ENCODE assay signal across 8 mouse cellular contexts in the genomic region with DNA sequence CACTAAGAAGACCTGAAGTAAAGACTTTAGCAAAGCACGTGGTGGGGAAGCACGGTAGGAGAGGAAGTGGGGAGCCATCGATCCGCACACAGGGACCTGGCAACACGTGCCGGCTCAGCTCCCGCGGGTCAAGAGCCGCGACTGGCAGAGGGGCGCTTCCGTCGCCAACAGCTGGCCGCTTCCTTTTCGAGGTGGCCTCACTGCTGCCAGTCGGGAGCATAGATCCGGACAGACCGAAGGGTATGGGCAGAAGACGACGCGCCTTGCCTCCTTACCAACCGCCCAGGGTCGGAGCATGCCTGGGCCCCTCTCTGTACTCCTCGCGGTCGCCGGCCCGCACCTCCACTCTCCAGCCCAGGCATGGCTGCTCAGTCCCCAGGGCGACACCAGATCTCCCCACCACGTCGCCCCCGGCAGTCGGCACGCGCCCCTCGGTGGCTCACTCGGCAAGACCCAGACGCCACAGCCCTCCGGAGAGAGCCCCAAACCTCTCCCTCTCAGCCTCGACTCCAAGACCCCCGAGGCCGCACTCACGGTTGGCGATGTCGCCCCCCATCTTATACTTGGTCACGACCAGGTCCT. TPM values are rescaled to one million over a fixed set of nuclear protein-coding genes. Genes with fewer than 3 reads are reported as not detected.
DNase-seq lines count a peak whose midpoint lies in the region; ATAC-seq lines count a peak whose summit lies in the region.

No protein-coding gene starts in this region.

- peaks cover 35% of the 10 kb centered on the region for H3K36me3 ChIP-seq in forebrain, embryonic 13.5 days (ENCODE audit: poor library complexity, severe bottlenecking)
- H3K36me3 ChIP-seq in intestine, embryonic 15.5 days = peaks cover 14% of the 10 kb centered on the region; the same call in 1 of the 2 replicates

- peak overlapping the region; percentile 83 for H3K27ac ChIP-seq in forebrain, embryonic 13.5 days
- H3K27ac ChIP-seq in intestine, embryonic 15.5 days = peak overlapping the region; percentile 93

- peak overlapping the region; percentile 94 for H3K4me2 ChIP-seq in forebrain, embryonic 13.5 days
- H3K4me2 ChIP-seq in intestine, embryonic 15.5 days (replicated peaks) = peak overlapping the region; percentile 88

- no peak; the same call in 1 of the 2 replicates for ATAC-seq in forebrain, embryonic 13.5 days
- peak; percentile 32 for ATAC-seq in intestine, embryonic 15.5 days

- peak overlapping the region; percentile 96 for H3K9ac ChIP-seq in forebrain, embryonic 13.5 days
- peak overlapping the region; percentile 96 for H3K9ac ChIP-seq in intestine, embryonic 15.5 days

- WGBS in forebrain, embryonic 13.5 days = under 1% methylated on average over 46 of the region's 46 CpGs
- under 1% methylated on average over 46 of the region's 46 CpGs for WGBS in intestine, embryonic 15.5 days

- DNase-seq in kidney, adult 11 months = peak; percentile 50
- DNase-seq in kidney, adult 18-20 months = no peak
- DNase-seq in NIH3T3 (ENCODE audit: low read depth) = peak; percentile 31
- peak; percentile 40 for DNase-seq in lung, postnatal 36 days
- peak; percentile 51 to 52 for DNase-seq in spleen, postnatal 36 days (ENCODE audit: low spot score in 2 of 2)
- no peak for DNase-seq in T-cell, adult 2 months (ENCODE audit: low spot score)

- no peaks in the 10 kb centered on the region for H3K9me3 ChIP-seq in forebrain, embryonic 13.5 days (replicated peaks)
- no peaks in the 10 kb centered on the region for H3K9me3 ChIP-seq in intestine, embryonic 15.5 days

- peaks cover 23% of the 10 kb centered on the region for H3K4me1 ChIP-seq in forebrain, embryonic 13.5 days
- peaks cover 10% of the 10 kb centered on the region for H3K4me1 ChIP-seq in intestine, embryonic 15.5 days (replicated peaks)

- peak overlapping the region; percentile 90 for H3K4me3 ChIP-seq in forebrain, embryonic 13.5 days
- peak overlapping the region; percentile 90 for H3K4me3 ChIP-seq in intestine, embryonic 15.5 days (replicated peaks)

- H3K27me3 ChIP-seq in forebrain, embryonic 13.5 days = no peaks in the 10 kb centered on the region
- no peaks in the 10 kb centered on the region for H3K27me3 ChIP-seq in intestine, embryonic 15.5 days (replicated peaks)

RNA-seq across cellular contexts. Expression of gene Pa2g4, which starts 0.5 kb away (rescaled TPM):
- 173 and 186 TPM in 2 replicates for polyA plus RNA-seq in forebrain, embryonic 13.5 days (2015; fragmentation: Nextera tagmentation; extraction: Ambion mirVana)
- polyA plus RNA-seq in intestine, embryonic 15.5 days (2015; fragmentation: Nextera tagmentation; extraction: Ambion mirVana) = 205 and 210 TPM in 2 replicates

RNA-seq across cellular contexts. Expression of gene Rpl41, which starts 16.2 kb away (rescaled TPM):
- 2,951 and 3,131 TPM in 2 replicates for polyA plus RNA-seq in forebrain, embryonic 13.5 days (2015; fragmentation: Nextera tagmentation; extraction: Ambion mirVana)
- 3,667 and 3,915 TPM in 2 replicates for polyA plus RNA-seq in intestine, embryonic 15.5 days (2015; fragmentation: Nextera tagmentation; extraction: Ambion mirVana)

RNA-seq across cellular contexts. Expression of gene Zc3h10, which starts 17.7 kb away (rescaled TPM):
- polyA plus RNA-seq in forebrain, embryonic 13.5 days (2015; fragmentation: Nextera tagmentation; extraction: Ambion mirVana) = 18.3 and 19.4 TPM in 2 replicates
- 14.5 and 15.2 TPM in 2 replicates for polyA plus RNA-seq in intestine, embryonic 15.5 days (2015; fragmentation: Nextera tagmentation; extraction: Ambion mirVana)

RNA-seq across cellular contexts. Expression of gene Erbb3, which starts 24.2 kb away (rescaled TPM):
- 0.12 and 0.28 TPM in 2 replicates for polyA plus RNA-seq in forebrain, embryonic 13.5 days (2015; fragmentation: Nextera tagmentation; extraction: Ambion mirVana)
- polyA plus RNA-seq in intestine, embryonic 15.5 days (2015; fragmentation: Nextera tagmentation; extraction: Ambion mirVana) = 30.5 and 31.5 TPM in 2 replicates

RNA-seq across cellular contexts. Expression of gene Esyt1, which starts 39.6 kb away (rescaled TPM):
- 7.0 and 7.7 TPM in 2 replicates for polyA plus RNA-seq in forebrain, embryonic 13.5 days (2015; fragmentation: Nextera tagmentation; extraction: Ambion mirVana)
- 28.4 and 29.3 TPM in 2 replicates for polyA plus RNA-seq in intestine, embryonic 15.5 days (2015; fragmentation: Nextera tagmentation; extraction: Ambion mirVana)

Comparison
In these comparisons a context has a peak if more than half of its experiments do, and no peak if none do; other contexts are left out.
1. DNase-seq: peak in kidney, adult 11 months (single experiment), NIH3T3 (single experiment), lung, postnatal 36 days (single experiment) and spleen, postnatal 36 days (2 of 2); none in kidney, adult 18-20 months (single experiment) and T-cell, adult 2 months (single experiment).